Mouse (Mus musculus) lung, postnatal 36 days (tissue): ENCODE measurements at regions not wholly inside any gene's neighbourhood (a gene's known extent, or its start where the extent isn't known, plus 50 kb on each side); places are given as distances from the start of the nearest gene placed in this dataset.
"Not testable (repeated sequence)": the region's sequence is repeated elsewhere in the genome, so short reads cannot be mapped to it uniquely, and the experiment has no call there.

ENCODE experiments used
- DNase-seq: peaks from one replicate; pipeline ENCODE4 v3.0.0; 2022; ENCODE audit warnings: mixed read lengths

- DNase-seq = not testable (repeated sequence)
Observed at GRCm38 (mm10) chr4:9724801-9725200, 1149.5 kb upstream of the 2610301B20Rik start.

GRCm38 (mm10) chr4:9737691-9738090 is 1136.6 kb upstream of the 2610301B20Rik start:
- DNase-seq = no peak

GRCm38 (mm10) chr4:9747411-9747938 is 1126.8 kb upstream of the 2610301B20Rik start:
- no peak for DNase-seq

GRCm38 (mm10) chr4:9748110-9748509 is 1126.2 kb upstream of the 2610301B20Rik start:
- DNase-seq = no peak

GRCm38 (mm10) chr4:9749877-9750276 is 1124.4 kb upstream of the 2610301B20Rik start:
- DNase-seq = no peak

- DNase-seq = no peak
Observed at GRCm38 (mm10) chr4:9750404-9750803, 1123.9 kb upstream of the 2610301B20Rik start.

- no peak for DNase-seq
Observed at GRCm38 (mm10) chr4:9763321-9763720, 1111.0 kb upstream of the 2610301B20Rik start.

GRCm38 (mm10) chr4:9769633-9770205 is 1104.6 kb upstream of the 2610301B20Rik start:
- DNase-seq = peak; percentile 4

- DNase-seq = peak; percentile 42
Observed at GRCm38 (mm10) chr4:9770372-9771102, 1103.8 kb upstream of the 2610301B20Rik start.

- no peak for DNase-seq
Observed at GRCm38 (mm10) chr4:9771103-9771474, 1103.2 kb upstream of the 2610301B20Rik start.

GRCm38 (mm10) chr4:9778391-9778790 is 1095.9 kb upstream of the 2610301B20Rik start:
- peak; percentile 2 for DNase-seq

GRCm38 (mm10) chr4:9779594-9779993 is 1094.7 kb upstream of the 2610301B20Rik start:
- DNase-seq = no peak

- peak; percentile 74 for DNase-seq
Observed at GRCm38 (mm10) chr4:9780179-9780578, 1094.1 kb upstream of the 2610301B20Rik start.

GRCm38 (mm10) chr4:9781318-9781717 is 1093.0 kb upstream of the 2610301B20Rik start:
- no peak for DNase-seq

- DNase-seq = no peak
Observed at GRCm38 (mm10) chr4:9787795-9788365, 1086.4 kb upstream of the 2610301B20Rik start.

GRCm38 (mm10) chr4:9790478-9790877 is 1083.8 kb upstream of the 2610301B20Rik start:
- DNase-seq = peak; percentile 26
